Mouse (Mus musculus) spleen, adult 2 months (tissue): ENCODE results near the gene Ctcfl. TPM values are rescaled to one million over a fixed set of nuclear protein-coding genes. Genes with fewer than 3 reads are reported as not detected.

ENCODE experiments used
- DNase-seq, 2 experiments: peaks; one replicate each; pipeline versions ENCODE4 v3.0.0 to v3.0.0-alpha.2; 2012 to 2021; ENCODE audit warnings: low spot score in 2 of 2, low read depth in 1 of 2
- H3K27ac ChIP-seq: fragments of 200-500 bp; 2 replicates; pipeline ENCODE4 v1.5.1; 2012; ENCODE audit warnings: low read length, inconsistent platforms; ENCODE audit not compliant: insufficient read depth
- H3K27me3 ChIP-seq: fragments of 200-500 bp; 2 replicates; pipeline ENCODE4 v1.6.1; 2012; ENCODE audit warnings: mild to moderate bottlenecking, moderate library complexity, low read length, inconsistent platforms; ENCODE audit not compliant: control insufficient read depth, insufficient read depth
- H3K36me3 ChIP-seq: fragments of 200-500 bp; 2 replicates; pipeline ENCODE4 v1.6.1; 2012; ENCODE audit warnings: mild to moderate bottlenecking, low read length, inconsistent platforms; ENCODE audit not compliant: control insufficient read depth, insufficient read depth
- H3K4me1 ChIP-seq: fragments of 200-500 bp; 2 replicates; pipeline ENCODE4 v1.6.1; 2011; ENCODE audit warnings: inconsistent platforms; ENCODE audit not compliant: control insufficient read depth, insufficient read depth, insufficient read length
- H3K4me3 ChIP-seq: fragments of 200-500 bp; 2 replicates; pipeline ENCODE4 v1.5.1; 2011; ENCODE audit warnings: mild to moderate bottlenecking, inconsistent platforms; ENCODE audit not compliant: insufficient read depth, insufficient read length; ENCODE audit errors: extremely low read depth
- CTCF ChIP-seq: fragments of 200-500 bp; IDR thresholded peaks from 2 replicates; pipeline ENCODE4 v1.5.1; 2011; ENCODE audit warnings: mild to moderate bottlenecking, inconsistent platforms; ENCODE audit not compliant: insufficient read depth, insufficient read length, insufficient replicate concordance; ENCODE audit errors: extremely low read depth
- POLR2A ChIP-seq: fragments of 200-500 bp; IDR thresholded peaks from 2 replicates; pipeline ENCODE4 v1.6.1; 2011; ENCODE audit warnings: low read depth, low read length, inconsistent platforms
- WGBS: fragments of 180-500 bp; shearing (Covaris S2); methylation state at CpG from one replicate; pipeline ENCODE4 v1.1.7; 2018; 5-methylcytosine and 5-hydroxymethylcytosine counted together
- polyA plus RNA-seq: library from polyadenylated mRNA; depleted of rRNA; stranded (reverse); fragments of >200 nt; gene quantifications from 2 replicates; pipeline ENCODE4 v1.2.3, GENCODE M21; 2012

Gene Ctcfl
- polyA plus RNA-seq, 1 experiment: not detected

- WGBS: 92% methylated on average over 14 of the region's 14 CpGs
- H3K27ac ChIP-seq: no peak overlapping the region
- H3K4me1 ChIP-seq: peaks cover 3% of the 10 kb centered on the region; the same call in 1 of the 2 replicates
- no peaks in the 10 kb centered on the region for H3K27me3 ChIP-seq
- no peaks in the 10 kb centered on the region for H3K36me3 ChIP-seq
- DNase-seq: no peak
- no peak overlapping the region for H3K4me3 ChIP-seq
- TF ChIP-seq POLR2A (no peak), CTCF (no peak)
Measured at GRCm38 (mm10) chr2:173154962-173155361, 35.6 kb upstream of the Ctcfl start.

DNA sequence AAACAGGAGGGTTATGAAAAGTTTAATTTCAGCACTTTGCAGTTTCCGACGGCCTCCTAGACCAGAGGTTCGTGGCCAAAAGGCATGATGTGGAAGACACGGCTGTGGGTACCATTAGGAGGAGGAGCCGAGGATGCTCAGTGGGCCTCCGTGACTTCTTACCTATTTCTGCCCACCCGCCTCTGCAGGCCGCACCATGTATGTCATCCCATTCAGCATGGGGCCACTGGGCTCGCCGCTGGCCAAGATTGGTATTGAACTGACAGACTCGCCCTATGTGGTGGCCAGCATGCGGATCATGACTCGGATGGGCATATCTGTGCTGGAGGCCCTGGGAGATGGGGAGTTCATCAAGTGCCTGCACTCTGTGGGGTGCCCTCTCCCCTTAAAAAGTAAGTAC lies 35.2 kb upstream of the Ctcfl start:
- TF ChIP-seq POLR2A (no peak), CTCF (no peak)
- Histone ChIP-seq H3K27me3 (no peaks in the 10 kb centered on the region), H3K4me3 (no peak overlapping the region), H3K27ac (no peak overlapping the region), H3K4me1 (peaks cover 3% of the 10 kb centered on the region; the same call in 1 of the 2 replicates), H3K36me3 (no peaks in the 10 kb centered on the region)
- 90% methylated on average over 13 of the region's 13 CpGs for WGBS
- no peak for DNase-seq

- Histone ChIP-seq H3K27ac (no peak overlapping the region), H3K4me3 (no peak overlapping the region), H3K36me3 (no peaks in the 10 kb centered on the region), H3K4me1 (peaks cover 2% of the 10 kb centered on the region; the same call in 1 of the 2 replicates), H3K27me3 (no peaks in the 10 kb centered on the region)
- TF ChIP-seq CTCF (no peak), POLR2A (no peak)
- WGBS: 87% methylated on average over 10 of the region's 10 CpGs
- DNase-seq: no peak
Measured at GRCm38 (mm10) chr2:173153266-173153665, 33.9 kb upstream of the Ctcfl start.

DNA sequence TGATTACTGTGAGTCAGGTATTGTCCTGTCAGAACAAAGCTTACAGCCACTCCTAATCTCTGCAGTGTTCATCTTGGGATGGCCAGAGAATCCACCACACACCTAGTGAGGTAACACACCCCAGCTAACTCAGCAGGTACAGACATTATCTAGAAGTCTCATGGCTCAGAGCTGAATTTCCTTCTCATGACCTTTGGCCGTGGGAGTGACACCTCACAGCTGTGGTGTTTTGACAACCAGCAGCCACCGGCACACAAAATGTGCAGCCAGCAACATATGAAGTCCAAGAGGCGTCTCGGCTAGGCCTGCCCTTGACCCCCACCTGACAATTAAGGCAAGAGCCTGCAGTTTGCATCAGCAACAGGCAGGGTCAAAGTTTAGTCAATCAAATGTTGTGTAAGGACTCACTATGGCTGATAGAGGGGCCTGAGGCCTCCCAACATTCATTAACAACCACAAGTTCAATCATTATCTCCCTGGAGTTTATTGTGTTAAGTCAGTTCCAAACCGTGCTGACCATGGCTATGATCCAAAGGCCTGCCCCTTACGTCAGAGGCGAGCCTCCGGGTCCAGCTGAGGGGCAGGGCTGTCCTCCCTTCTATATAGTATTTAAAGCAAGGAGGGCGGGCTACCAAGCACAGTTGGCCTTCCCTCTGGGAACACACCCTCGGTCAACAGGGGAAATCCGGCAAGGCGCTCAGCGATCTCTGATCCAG lies 33.3 kb upstream of the Ctcfl start, which contains the start of gene Pck1:
Gene Pck1, plus strand, starts transcription at position 613 of the 716 bp plus-strand sequence.
- DNase-seq: no peak
- Histone ChIP-seq H3K4me1 (no peaks in the 10 kb centered on the region), H3K36me3 (no peaks in the 10 kb centered on the region), H3K27ac (no peak within 1 kb of the TSS), H3K4me3 (no peak within 1 kb of the TSS), H3K27me3 (no peaks in the 10 kb centered on the region)
- TF ChIP-seq POLR2A: no peak
- no peak for TF ChIP-seq CTCF
- 92% methylated on average over 13 of the region's 13 CpGs for WGBS

DNA sequence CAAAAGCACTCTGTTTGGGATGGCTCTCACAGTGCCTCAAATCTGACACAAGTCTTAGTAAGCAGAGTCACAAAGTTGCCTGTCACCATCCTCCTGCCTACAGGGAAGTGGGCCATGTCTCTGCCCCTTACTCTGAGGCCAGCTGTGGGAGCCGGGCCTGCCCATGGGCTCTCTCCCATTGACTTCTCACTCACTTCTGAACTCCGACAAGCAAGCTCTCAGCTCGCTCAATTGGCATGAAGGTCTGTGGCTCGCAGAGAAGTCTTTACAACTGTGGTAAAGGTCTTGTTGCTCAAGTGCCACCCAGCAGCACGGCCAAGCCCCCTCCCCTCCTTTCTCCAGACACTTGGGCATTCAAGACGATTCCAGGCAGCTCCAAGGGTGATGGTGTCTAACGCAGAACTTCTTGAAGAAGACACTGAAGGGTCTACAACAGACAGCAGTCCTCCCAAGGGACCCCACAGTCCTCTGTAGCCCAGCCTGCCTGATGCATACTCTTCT lies 32.5 kb upstream of the Ctcfl start:
- DNase-seq: no peak
- Histone ChIP-seq H3K27ac (no peak overlapping the region), H3K4me1 (no peaks in the 10 kb centered on the region), H3K36me3 (no peaks in the 10 kb centered on the region), H3K4me3 (no peak overlapping the region), H3K27me3 (no peaks in the 10 kb centered on the region)
- WGBS: 83% methylated on average over 7 of the region's 7 CpGs
- TF ChIP-seq POLR2A (no peak), CTCF (no peak)

- Histone ChIP-seq H3K27me3 (no peaks in the 10 kb centered on the region), H3K4me3 (no peak overlapping the region), H3K27ac (no peak overlapping the region), H3K4me1 (no peaks in the 10 kb centered on the region), H3K36me3 (no peaks in the 10 kb centered on the region)
- no peak for TF ChIP-seq POLR2A
- no peak for TF ChIP-seq CTCF
- no peak for DNase-seq
- 84% methylated on average over 5 of the region's 5 CpGs for WGBS
Measured at GRCm38 (mm10) chr2:173151352-173151751, 32.0 kb upstream of the Ctcfl start.

DNA sequence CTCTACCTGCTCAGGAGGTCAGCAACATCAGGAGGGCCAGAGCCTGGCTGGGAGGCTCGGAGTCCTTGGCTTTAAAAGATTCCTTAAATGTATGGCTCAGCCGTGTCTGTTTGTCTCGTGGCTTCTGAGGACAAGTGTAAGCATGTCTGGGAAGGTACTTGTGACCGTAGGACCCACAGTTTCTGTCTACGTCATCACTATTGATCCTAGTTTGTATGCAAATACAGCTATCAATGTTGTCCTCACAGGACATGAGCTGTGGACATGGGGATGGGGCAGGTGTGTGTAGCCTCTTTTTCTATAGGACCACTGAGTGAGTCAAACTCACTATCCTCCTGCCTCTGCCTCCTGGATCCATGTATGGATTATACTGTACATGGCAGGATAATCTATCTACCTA lies 28.7 kb upstream of the Ctcfl start:
- no peak overlapping the region for H3K27ac ChIP-seq
- TF ChIP-seq POLR2A (no peak), CTCF (no peak)
- H3K4me1 ChIP-seq: no peaks in the 10 kb centered on the region
- 87% methylated on average over 5 of the region's 5 CpGs for WGBS
- no peaks in the 10 kb centered on the region for H3K27me3 ChIP-seq
- no peak for DNase-seq
- no peak overlapping the region for H3K4me3 ChIP-seq
- no peaks in the 10 kb centered on the region for H3K36me3 ChIP-seq
